Mouse (Mus musculus): ENCODE measurements at regions not wholly inside any gene's neighbourhood (a gene's known extent, or its start where the extent isn't known, plus 50 kb on each side); places are given as distances from the start of the nearest gene placed in this dataset.
A peak's percentile ranks its signal among the peaks of the same experiment; 100 is the strongest.

DNA sequence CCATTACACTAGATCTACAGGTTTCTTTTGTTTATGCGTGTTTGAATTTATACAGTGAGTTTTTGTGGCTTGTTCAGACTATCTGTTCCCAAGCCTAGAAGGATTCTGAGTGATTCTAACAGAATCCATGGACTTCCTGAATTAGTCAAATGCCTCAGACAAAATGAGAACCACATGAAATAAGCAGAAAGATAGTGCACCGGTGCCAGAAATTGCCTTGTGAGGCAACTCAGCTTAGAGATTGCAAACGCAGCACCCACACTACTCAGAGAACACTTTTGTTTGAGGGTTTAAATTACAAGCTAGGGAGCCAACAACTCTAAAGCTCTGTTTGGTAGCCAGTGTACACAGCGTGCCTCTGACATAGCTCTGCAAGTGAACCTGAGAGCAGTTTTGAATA lies 543.9 kb downstream of the Plcl1 start:
- Histone ChIP-seq H3K36me3 (no peaks in the 10 kb centered on the region), H3K4me3 (no peak overlapping the region), H3K4me2 (replicated peaks) (no peak overlapping the region), H3K9ac (no peak overlapping the region), H3K27me3 (no peaks in the 10 kb centered on the region), H3K9me3 (no peaks in the 10 kb centered on the region), H3K4me1 (no peaks in the 10 kb centered on the region), H3K27ac (no peak overlapping the region)
- WGBS = 80% methylated on average over 4 of the region's 4 CpGs
- no peak for ATAC-seq (ENCODE audit: low FRiP score, low read depth)

DNA sequence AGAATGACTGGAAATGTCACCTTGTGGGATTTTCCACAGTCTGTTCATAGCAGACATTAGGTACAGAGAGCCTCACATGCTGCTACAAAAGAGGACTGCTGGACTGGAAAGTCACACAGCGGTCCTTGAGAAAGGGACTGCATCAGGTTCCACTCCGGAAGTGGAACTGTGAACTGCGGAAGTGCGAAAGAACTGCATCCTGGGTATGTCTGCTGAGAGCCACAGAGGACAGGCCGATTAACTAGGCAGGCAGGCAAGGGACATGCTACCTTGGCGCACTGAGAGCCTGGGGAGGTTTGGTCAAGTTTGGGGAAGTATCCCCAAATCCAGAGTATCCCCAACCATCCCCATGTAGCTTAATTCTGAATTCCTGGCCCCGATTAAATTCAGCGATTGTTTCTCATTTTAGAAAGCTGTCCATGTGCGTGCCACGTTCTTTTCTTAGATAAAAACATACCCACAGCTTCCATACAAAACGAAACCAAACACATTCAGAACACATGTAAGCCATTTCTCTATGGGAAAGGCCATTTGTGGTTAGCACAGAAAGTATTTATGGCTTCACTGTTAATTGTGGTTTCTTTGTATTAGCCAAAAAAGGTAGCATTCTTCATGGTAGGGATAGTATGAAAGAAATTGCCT lies 552.2 kb downstream of the Plcl1 start:
- no peak overlapping the region for H3K4me3 ChIP-seq
- H3K4me1 ChIP-seq = no peaks in the 10 kb centered on the region
- 0 out of 2 replicates have a peak overlapping the region, but pooled peaks have one; percentile 15 for H3K4me2 ChIP-seq (replicated peaks)
- 65% methylated on average over 11 of the region's 11 CpGs for WGBS
- H3K27me3 ChIP-seq = peaks cover 14% of the 10 kb centered on the region
- H3K9ac ChIP-seq = no peak overlapping the region
- no peaks in the 10 kb centered on the region for H3K36me3 ChIP-seq
- no peak for ATAC-seq (ENCODE audit: low FRiP score, low read depth)
- no peak overlapping the region for H3K27ac ChIP-seq
- H3K9me3 ChIP-seq = no peaks in the 10 kb centered on the region

DNA sequence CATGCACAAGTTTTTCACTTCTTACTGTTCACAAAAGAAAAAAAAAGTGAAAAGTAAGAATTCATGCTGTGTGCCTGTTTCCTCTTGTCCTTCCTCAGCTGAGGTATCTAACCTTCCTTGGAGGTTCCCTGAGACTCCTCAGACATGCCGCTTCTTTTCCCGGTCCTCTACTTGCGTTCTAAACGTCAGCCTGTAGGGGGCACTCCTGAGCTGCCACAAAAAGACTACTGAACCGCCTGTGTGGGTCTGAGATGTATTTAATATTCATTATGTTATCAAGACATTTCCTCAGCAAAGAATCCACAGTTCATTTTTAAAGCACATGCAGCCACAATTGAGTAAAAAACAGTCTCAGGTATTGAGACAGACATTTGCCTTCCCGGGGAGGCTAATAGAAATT lies 554.6 kb downstream of the Plcl1 start:
- H3K27ac ChIP-seq = no peak overlapping the region
- no peak for ATAC-seq (ENCODE audit: low FRiP score, low read depth)
- H3K9ac ChIP-seq = no peak overlapping the region
- H3K9me3 ChIP-seq = no peaks in the 10 kb centered on the region
- H3K36me3 ChIP-seq = no peaks in the 10 kb centered on the region
- no peaks in the 10 kb centered on the region for H3K4me1 ChIP-seq
- H3K4me3 ChIP-seq = no peak overlapping the region
- H3K27me3 ChIP-seq = peaks cover 14% of the 10 kb centered on the region
- WGBS = 17% methylated on average over 6 of the region's 6 CpGs
- H3K4me2 ChIP-seq (replicated peaks) = no peak overlapping the region

DNA sequence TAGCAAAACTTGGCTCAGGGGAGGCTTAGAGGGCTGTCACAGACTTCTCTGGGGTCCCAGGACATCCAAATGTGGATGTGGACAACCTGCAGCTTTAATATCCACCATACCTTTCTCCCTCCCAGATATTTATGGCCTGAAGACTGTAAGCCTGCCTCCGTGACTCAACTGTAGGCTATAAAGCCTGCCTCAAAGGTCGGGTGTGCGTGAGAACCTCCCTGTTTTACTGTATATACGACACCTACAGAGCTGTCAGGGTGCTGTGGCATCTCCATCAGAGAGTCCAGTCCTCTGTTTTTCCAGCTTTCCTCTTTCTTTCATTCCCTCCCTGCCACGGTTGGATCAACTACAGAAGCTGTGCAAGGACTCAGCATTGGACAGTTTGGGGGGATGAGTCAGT lies 558.1 kb downstream of the Plcl1 start:
- no peaks in the 10 kb centered on the region for H3K4me1 ChIP-seq
- H3K4me3 ChIP-seq = no peak overlapping the region
- H3K36me3 ChIP-seq = no peaks in the 10 kb centered on the region
- WGBS = 56% methylated on average over 5 of the region's 5 CpGs
- no peak overlapping the region for H3K9ac ChIP-seq
- no peak overlapping the region for H3K4me2 ChIP-seq (replicated peaks)
- H3K27me3 ChIP-seq = peaks cover 9% of the 10 kb centered on the region
- ATAC-seq (ENCODE audit: low FRiP score, low read depth) = no peak
- no peak overlapping the region for H3K27ac ChIP-seq
- H3K9me3 ChIP-seq = no peaks in the 10 kb centered on the region

DNA sequence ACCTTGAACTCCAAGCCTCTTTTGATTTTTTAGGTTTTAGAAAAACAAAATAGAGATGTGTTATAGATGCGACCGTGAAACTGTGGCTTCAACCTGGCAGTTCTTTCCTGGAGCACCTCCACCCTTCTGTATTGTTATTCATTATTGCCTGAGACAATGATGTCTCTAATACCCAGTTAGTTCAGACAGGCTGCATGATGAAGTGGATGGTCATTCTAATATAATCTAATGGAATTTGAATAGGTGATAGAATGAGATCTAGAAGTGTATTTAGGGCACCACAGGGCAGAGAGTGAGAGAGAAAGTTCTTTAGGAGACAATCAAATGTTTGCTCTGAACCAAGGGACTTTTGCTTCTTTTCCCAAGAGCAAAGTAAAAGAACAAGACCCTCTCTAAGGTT lies 560.6 kb downstream of the Plcl1 start:
- Histone ChIP-seq H3K4me2 (replicated peaks) (no peak overlapping the region), H3K27ac (no peak overlapping the region), H3K36me3 (no peaks in the 10 kb centered on the region), H3K9me3 (no peaks in the 10 kb centered on the region), H3K9ac (no peak overlapping the region), H3K4me3 (no peak overlapping the region), H3K4me1 (no peaks in the 10 kb centered on the region), H3K27me3 (peaks cover 3% of the 10 kb centered on the region; the same call in 1 of the 2 replicates)
- WGBS = 91% methylated on average over 2 of the region's 2 CpGs
- no peak for ATAC-seq (ENCODE audit: low FRiP score, low read depth)

DNA sequence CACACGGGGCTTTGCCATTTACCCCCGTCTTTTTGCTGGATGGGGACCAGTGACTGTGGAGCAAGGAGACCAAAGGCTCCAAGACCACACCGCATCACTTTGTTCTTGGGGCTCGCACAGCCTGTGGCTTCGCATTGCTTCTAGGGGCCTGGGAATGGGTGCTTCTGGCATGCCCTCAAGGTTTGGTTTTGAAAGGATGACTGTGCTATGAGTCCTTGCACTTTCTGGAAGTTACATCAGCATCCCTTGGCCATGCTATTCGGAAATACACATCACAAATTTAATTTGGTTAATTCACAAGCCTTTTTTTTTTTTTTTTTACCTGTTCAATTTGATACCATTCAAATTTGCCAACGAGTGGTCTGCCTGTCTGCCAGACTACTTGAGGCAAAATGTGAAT lies 562.1 kb downstream of the Plcl1 start:
- 86% methylated on average over 7 of the region's 7 CpGs for WGBS
- ATAC-seq (ENCODE audit: low FRiP score, low read depth) = no peak
- no peak overlapping the region for H3K9ac ChIP-seq
- no peaks in the 10 kb centered on the region for H3K9me3 ChIP-seq
- no peak overlapping the region for H3K4me3 ChIP-seq
- H3K27me3 ChIP-seq = no peaks in the 10 kb centered on the region
- no peak overlapping the region for H3K4me2 ChIP-seq (replicated peaks)
- H3K27ac ChIP-seq = no peak overlapping the region
- no peaks in the 10 kb centered on the region for H3K36me3 ChIP-seq
- no peaks in the 10 kb centered on the region for H3K4me1 ChIP-seq

DNA sequence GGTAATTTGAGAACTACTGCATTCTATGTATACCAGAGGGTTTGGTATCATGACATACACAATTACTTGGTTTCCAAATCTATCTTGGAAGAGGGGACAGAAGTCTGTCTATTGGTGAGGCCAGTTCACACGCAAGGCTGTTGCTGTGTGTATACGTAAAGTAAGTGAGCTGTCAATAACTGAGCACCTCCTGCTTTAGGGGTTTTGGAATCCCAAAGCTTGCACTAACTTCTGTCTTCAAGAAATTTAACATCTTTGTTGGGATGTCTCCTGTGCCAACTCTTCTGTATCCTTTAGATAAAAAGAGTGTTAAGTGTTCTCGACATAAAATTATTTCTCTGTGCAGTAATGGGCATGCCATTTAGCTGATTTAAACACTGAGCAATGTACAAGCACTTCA lies 572.1 kb downstream of the Plcl1 start:
- Histone ChIP-seq H3K9me3 (no peaks in the 10 kb centered on the region), H3K4me1 (no peaks in the 10 kb centered on the region), H3K9ac (no peak overlapping the region), H3K4me3 (no peak overlapping the region), H3K4me2 (replicated peaks) (no peak overlapping the region), H3K27me3 (no peaks in the 10 kb centered on the region), H3K36me3 (no peaks in the 10 kb centered on the region), H3K27ac (no peak overlapping the region)
- WGBS = 91% methylated on average over 3 of the region's 3 CpGs
- ATAC-seq (ENCODE audit: low FRiP score, low read depth) = no peak

DNA sequence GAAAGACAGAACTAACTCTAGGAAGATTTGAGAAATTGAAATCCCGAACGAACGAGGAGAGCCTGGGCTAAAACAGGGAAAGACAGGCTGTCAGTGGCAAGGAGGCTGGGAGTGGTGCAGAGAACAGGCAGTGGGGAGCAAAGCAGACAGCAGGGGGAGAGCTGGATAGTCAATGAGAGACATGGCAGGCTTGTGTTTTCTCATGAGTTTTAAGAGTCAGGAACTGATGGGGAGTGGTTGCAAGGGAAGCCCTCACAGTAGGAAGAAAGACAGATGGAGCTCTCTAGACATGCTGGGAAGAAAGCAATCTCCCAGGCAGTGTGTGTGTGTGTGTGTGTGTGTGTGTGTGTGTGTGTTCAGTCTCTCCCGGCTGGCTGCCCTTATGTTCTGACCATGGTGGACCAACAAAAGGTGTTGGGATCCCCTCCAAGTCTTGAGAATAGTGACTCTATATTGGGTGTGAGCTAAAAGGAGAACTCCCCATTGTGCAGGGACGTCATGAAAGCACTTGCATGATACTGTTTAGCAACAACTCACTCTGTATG lies 577.9 kb downstream of the Plcl1 start:
- Histone ChIP-seq H3K9me3 (no peaks in the 10 kb centered on the region), H3K27ac (no peak overlapping the region), H3K4me2 (replicated peaks) (no peak overlapping the region), H3K4me1 (no peaks in the 10 kb centered on the region), H3K36me3 (no peaks in the 10 kb centered on the region), H3K27me3 (no peaks in the 10 kb centered on the region), H3K9ac (no peak overlapping the region), H3K4me3 (no peak overlapping the region)
- WGBS = 70% methylated on average over 5 of the region's 5 CpGs
- ATAC-seq (ENCODE audit: low FRiP score, low read depth) = no peak

DNA sequence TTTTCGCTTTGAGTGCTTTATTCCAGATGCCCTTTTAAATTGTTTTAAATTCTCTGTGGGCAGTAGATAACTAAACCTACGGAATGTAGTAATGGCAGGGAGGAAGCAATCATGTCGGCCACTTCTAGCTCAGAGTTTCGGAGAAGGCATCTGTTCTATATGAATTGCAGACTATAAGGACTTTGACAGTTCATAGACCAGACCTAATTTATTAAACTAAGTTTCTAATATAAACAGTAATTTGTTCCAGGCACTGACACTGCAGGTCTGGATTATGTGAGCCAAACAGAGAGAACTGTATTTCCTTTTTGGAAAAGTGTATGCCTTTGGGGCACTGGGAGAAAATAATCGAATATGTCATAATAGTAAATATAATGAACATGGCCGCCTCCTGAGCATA lies 591.4 kb downstream of the Plcl1 start:
- Histone ChIP-seq H3K9me3 (no peaks in the 10 kb centered on the region), H3K4me2 (replicated peaks) (no peak overlapping the region), H3K9ac (no peak overlapping the region), H3K4me3 (no peak overlapping the region), H3K27ac (no peak overlapping the region), H3K36me3 (no peaks in the 10 kb centered on the region), H3K27me3 (no peaks in the 10 kb centered on the region), H3K4me1 (0 out of 2 replicates have a peak, but pooled peaks cover 6% of the 10 kb centered on the region)
- peak; percentile 28; the same call in 1 of the 2 replicates for ATAC-seq (ENCODE audit: low FRiP score, low read depth)
- 30% methylated on average over 6 of the region's 6 CpGs for WGBS
